Mouse (Mus musculus) cortical plate, adult 2 months (tissue): Measurements from ENCODE around the gene Zfp775. TPM values are rescaled to one million over a fixed set of nuclear protein-coding genes. Genes with fewer than 3 reads are reported as not detected.

ENCODE experiments used
- H3K27ac ChIP-seq: fragments of 200-500 bp; 2 replicates; pipeline ENCODE4 v1.5.1; 2012; ENCODE audit warnings: low read length, control low read depth, inconsistent platforms; ENCODE audit not compliant: insufficient read depth
- H3K4me1 ChIP-seq: fragments of 200-500 bp; 2 replicates; pipeline ENCODE4 v1.6.1; 2011; ENCODE audit warnings: low read length; ENCODE audit not compliant: control insufficient read depth, insufficient read depth
- H3K4me3 ChIP-seq: fragments of 200-500 bp; 2 replicates; pipeline ENCODE4 v1.5.1; 2011; ENCODE audit warnings: mild to moderate bottlenecking, low read length, control low read depth; ENCODE audit not compliant: insufficient read depth
- CTCF ChIP-seq: fragments of 200-500 bp; IDR thresholded peaks from 2 replicates; pipeline ENCODE4 v1.5.1; 2011; ENCODE audit warnings: mild to moderate bottlenecking, control low read depth, low read length; ENCODE audit not compliant: insufficient read depth; ENCODE audit errors: extremely low read depth
- POLR2A ChIP-seq: fragments of 200-500 bp; IDR thresholded peaks from 2 replicates; pipeline ENCODE4 v1.6.1; 2011; ENCODE audit warnings: mild to moderate bottlenecking, low read length, control low read depth; ENCODE audit not compliant: insufficient read depth; ENCODE audit errors: extremely low read depth
- polyA plus RNA-seq: library from polyadenylated mRNA; depleted of rRNA; stranded (reverse); fragments of >200 nt; gene quantifications from 2 replicates; pipeline ENCODE4 v1.2.3, GENCODE M21; 2012

The Zfp775 gene
- polyA plus RNA-seq, 1 experiment, result 6.8 TPM

GRCm38 (mm10) chr6:48637811-48638500 lies 36.1 kb downstream of the Zfp775 start:
- Histone ChIP-seq H3K4me3 (no peak overlapping the region), H3K4me1 (no peaks in the 10 kb centered on the region; the same call in 1 of the 2 replicates), H3K27ac (no peak overlapping the region)
- TF ChIP-seq POLR2A (no peak), CTCF (no peak)

- TF ChIP-seq POLR2A, result no peak
- TF ChIP-seq CTCF, result no peak
- Histone ChIP-seq H3K4me1 (no peaks in the 10 kb centered on the region; the same call in 1 of the 2 replicates), H3K4me3 (no peak overlapping the region), H3K27ac (no peak overlapping the region)
These were observed 36.7 kb downstream of the Zfp775 start for GRCm38 (mm10) chr6:48638553-48638952.

GRCm38 (mm10) chr6:48641391-48641790 lies 39.5 kb downstream of the Zfp775 start:
- H3K27ac ChIP-seq, result no peak overlapping the region
- H3K4me1 ChIP-seq, result no peaks in the 10 kb centered on the region; the same call in 1 of the 2 replicates
- TF ChIP-seq CTCF, result no peak
- no peak for TF ChIP-seq POLR2A
- no peak overlapping the region for H3K4me3 ChIP-seq

- no peak overlapping the region for H3K27ac ChIP-seq
- H3K4me1 ChIP-seq, result no peaks in the 10 kb centered on the region; the same call in 1 of the 2 replicates
- peak; percentile 59; the same call in 1 of the 2 replicates for TF ChIP-seq CTCF
- TF ChIP-seq POLR2A, result no peak
- H3K4me3 ChIP-seq, result no peak overlapping the region
These were observed 41.0 kb downstream of the Zfp775 start for GRCm38 (mm10) chr6:48642764-48643292.

GRCm38 (mm10) chr6:48645660-48646308 lies 43.9 kb downstream of the Zfp775 start:
- no peak overlapping the region for H3K4me3 ChIP-seq
- H3K27ac ChIP-seq, result no peak overlapping the region
- no peaks in the 10 kb centered on the region for H3K4me1 ChIP-seq
- no peak for TF ChIP-seq POLR2A
- peak; percentile 86 for TF ChIP-seq CTCF

- H3K27ac ChIP-seq, result no peak overlapping the region
- no peak overlapping the region for H3K4me3 ChIP-seq
- TF ChIP-seq CTCF (no peak), POLR2A (no peak)
- no peaks in the 10 kb centered on the region for H3K4me1 ChIP-seq
These were observed 44.4 kb downstream of the Zfp775 start for GRCm38 (mm10) chr6:48646309-48646690.

- Histone ChIP-seq H3K27ac (no peak within 1 kb of the TSS), H3K4me1 (no peaks in the 10 kb centered on the region), H3K4me3 (no peak within 1 kb of the TSS)
- TF ChIP-seq POLR2A, result no peak
- TF ChIP-seq CTCF, result peak; percentile 37; the same call in 1 of the 2 replicates
These were observed 45.1 kb downstream of the Zfp775 start, which contains the start of gene Gimap8 for GRCm38 (mm10) chr6:48646995-48647394. TSS of gene Gimap8 (plus strand) at chr6:48647234.

GRCm38 (mm10) chr6:48647611-48648010 lies 45.7 kb downstream of the Zfp775 start:
- TF ChIP-seq POLR2A, result no peak
- no peak for TF ChIP-seq CTCF
- Histone ChIP-seq H3K4me3 (no peak overlapping the region), H3K4me1 (no peaks in the 10 kb centered on the region), H3K27ac (no peak overlapping the region)

- no peak overlapping the region for H3K27ac ChIP-seq
- TF ChIP-seq POLR2A (no peak), CTCF (no peak)
- H3K4me3 ChIP-seq, result no peak overlapping the region
- no peaks in the 10 kb centered on the region for H3K4me1 ChIP-seq
These were observed 46.9 kb downstream of the Zfp775 start for GRCm38 (mm10) chr6:48648779-48649178.

GRCm38 (mm10) chr6:48650041-48650440 lies 48.2 kb downstream of the Zfp775 start:
- no peak overlapping the region for H3K27ac ChIP-seq
- TF ChIP-seq POLR2A (no peak), CTCF (no peak)
- no peaks in the 10 kb centered on the region for H3K4me1 ChIP-seq
- no peak overlapping the region for H3K4me3 ChIP-seq
